Mouse (Mus musculus) gonadal fat pad, adult 2 months (tissue): Measurements from ENCODE around the gene Pif1. TPM values are rescaled to one million over a fixed set of nuclear protein-coding genes. Genes with fewer than 3 reads are reported as not detected.

Source experiments
- DNase-seq: peaks from one replicate; pipeline ENCODE4 v3.0.0-alpha.2; 2012; ENCODE audit warnings: low read depth
- polyA plus RNA-seq: library from polyadenylated mRNA; depleted of rRNA; stranded (reverse); fragments of >200 nt; gene quantifications from 2 replicates; pipeline ENCODE4 v1.2.3, GENCODE M21; 2012; rRNA removed

The Pif1 gene
- 0.19 and 0.32 TPM in 2 replicates for polyA plus RNA-seq

- DNase-seq, result no peak
These were observed at the start of gene Pif1 for GRCm38 (mm10) chr9:65586406-65587269. Gene Pif1, plus strand, starts transcription at chr9:65587160.

DNA sequence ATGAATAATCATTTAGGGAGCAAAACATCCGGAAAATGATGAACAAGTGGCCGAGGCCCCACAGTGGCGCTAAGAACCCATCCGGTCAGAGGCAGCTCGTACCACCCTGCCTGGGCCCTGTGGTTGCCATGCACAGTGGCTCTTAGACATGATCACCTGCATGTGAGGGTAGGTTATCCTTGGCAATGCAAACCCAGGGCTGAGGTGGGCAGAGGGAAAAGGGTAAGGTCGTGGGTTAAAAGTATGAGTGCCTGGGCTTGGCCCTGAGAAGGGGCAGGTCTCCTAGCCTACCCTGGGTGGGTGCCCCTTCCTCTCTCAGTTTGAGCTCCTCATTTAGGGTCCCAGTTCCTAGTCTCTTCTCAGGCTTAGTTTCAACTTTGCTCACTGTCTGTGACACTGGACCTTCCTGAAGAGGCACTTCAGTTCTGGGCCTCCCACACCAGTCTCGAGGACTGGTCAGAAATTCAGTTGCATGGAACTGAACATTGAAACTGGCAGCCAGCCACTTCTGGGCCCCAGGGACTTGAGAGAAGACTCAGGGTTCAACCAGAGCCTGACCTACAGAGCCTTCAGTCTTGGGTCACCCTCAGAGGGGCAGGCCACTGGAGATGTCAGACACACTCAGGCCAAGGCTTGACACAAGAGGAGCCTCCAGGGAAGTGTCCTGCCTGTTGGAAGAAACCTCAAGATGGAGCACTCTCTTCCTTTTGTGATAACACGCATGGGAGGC lies 48.9 kb upstream of the Pif1 start:
- DNase-seq, result no peak

- DNase-seq, result no peak
These were observed 47.3 kb upstream of the Pif1 start for GRCm38 (mm10) chr9:65539697-65540096.

DNA sequence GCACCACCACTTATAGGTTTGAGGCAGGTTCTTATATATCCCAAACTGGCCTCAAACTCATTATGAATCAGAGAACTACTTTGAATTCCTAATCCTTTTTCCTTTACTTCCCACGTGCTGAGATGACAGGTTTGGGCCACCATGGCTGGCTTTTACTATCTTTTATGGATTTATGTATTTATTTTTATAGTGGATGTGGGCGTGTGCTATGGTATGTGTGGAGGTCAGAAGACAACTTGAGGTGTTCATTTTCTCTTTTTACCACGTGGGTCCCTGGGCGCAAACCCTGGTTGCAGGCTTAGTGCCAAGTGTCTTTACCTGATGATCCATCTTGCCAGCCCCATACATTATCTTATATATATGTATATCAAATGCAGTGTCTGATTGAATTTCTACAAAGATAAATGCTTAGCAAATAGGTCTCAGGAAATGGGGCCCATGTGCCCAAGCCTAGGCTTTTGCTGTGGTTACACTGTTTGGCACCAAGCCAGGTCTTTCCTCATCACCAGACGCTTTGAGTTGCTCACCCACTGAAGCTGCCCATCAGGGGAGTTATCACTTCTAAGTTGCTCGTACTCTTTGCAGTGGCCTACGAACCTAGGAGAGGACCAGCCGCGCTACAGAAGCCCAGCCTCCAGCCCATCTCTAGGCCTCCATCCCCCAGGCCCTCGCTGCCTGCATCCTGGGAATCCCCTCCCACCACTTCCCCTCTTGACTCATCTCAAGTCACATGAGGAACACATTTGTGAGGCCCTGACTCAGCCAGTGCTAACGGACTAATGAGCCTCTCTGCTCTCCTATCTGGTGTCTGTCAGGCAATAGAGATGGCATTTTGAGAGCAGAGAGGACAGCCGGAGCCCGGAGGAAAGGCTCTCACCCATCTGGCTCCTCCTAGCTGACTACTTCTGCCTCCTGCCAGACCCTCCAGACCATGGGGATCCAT lies 45.6 kb upstream of the Pif1 start:
- no peak for DNase-seq

DNA sequence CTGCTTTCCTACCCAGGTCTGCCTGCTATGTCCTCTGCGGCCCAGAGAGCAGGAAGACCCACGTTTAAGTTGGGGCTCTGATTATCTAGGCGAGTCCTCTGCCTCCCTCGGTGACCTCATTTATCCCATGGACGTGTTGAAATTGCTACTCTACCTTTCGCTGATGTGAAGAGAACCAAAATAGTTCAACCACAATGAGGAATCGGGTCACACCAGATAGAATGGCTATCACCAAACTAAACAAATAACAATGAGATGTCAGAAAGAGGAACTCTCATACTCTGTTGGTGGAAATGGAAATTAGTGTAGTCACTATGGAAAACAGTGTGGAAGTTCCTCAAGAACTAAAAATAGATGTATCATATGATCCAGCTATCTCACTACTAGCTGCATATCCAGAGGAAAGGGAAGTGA lies 44.8 kb upstream of the Pif1 start:
- DNase-seq, result no peak

DNA sequence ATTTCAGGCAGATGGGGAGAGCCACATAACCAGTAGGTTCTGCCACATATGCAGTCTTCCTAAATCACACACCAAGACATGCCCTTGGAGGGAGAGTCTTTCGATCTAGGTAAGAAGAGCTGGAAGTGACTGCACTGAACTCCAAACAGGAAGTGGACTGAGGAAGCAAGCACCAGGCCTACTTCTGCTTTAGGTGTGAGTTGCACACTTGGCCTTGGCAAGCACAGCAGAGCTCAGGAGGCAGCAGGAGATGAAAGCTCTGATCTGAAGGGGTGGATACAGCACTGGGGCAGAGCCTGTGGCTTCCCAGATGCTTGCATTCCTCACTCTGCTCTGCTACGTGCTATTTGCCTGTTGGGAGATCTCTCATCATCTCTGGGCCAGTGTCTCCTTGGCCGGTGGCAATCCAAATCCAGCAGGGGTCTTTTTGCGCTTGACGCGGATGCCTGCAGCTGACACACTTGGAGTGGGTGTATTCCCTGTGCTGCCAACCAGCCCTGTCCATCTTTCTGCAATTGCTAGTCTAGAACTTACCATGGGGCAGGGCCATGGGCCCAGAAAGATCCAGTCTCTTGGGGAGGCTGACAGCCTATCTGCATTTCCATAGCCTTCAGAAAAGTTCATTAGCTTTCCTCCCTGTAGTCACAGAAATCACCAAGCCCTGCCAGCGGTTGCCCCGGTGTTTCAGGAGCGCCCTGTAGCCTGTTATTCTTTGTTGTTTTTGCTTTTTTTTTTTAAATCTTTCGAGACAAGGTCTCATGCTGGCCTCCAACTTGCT lies 41.1 kb upstream of the Pif1 start:
- no peak for DNase-seq

- no peak for DNase-seq
These were observed 40.6 kb upstream of the Pif1 start for GRCm38 (mm10) chr9:65546413-65546695.

GRCm38 (mm10) chr9:65547111-65547510 lies 39.8 kb upstream of the Pif1 start:
- no peak for DNase-seq

- no peak for DNase-seq
These were observed 39.1 kb upstream of the Pif1 start for GRCm38 (mm10) chr9:65547844-65548243.

DNA sequence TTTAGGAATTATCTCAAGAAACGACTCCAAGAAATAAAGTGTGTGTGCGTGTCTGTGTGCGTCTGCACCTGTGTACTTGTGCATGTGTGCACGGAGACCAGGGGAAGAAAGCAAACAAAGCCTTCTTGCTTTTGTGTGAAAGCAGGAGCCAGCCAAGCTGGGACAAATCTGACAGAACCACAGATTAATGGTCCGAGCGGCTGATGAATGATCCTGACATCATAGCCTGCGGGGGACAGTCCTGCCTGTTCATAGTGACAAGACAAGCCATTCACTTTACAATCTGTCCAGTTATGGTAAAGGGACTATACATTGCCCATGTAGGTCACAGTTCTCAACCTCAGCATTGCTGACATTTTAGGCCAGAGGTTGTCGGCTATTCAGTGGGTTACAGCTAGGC lies 38.6 kb upstream of the Pif1 start:
- no peak for DNase-seq

- no peak for DNase-seq
These were observed 37.8 kb upstream of the Pif1 start for GRCm38 (mm10) chr9:65549139-65549538.

GRCm38 (mm10) chr9:65549643-65550042 lies 37.3 kb upstream of the Pif1 start:
- DNase-seq, result no peak

DNA sequence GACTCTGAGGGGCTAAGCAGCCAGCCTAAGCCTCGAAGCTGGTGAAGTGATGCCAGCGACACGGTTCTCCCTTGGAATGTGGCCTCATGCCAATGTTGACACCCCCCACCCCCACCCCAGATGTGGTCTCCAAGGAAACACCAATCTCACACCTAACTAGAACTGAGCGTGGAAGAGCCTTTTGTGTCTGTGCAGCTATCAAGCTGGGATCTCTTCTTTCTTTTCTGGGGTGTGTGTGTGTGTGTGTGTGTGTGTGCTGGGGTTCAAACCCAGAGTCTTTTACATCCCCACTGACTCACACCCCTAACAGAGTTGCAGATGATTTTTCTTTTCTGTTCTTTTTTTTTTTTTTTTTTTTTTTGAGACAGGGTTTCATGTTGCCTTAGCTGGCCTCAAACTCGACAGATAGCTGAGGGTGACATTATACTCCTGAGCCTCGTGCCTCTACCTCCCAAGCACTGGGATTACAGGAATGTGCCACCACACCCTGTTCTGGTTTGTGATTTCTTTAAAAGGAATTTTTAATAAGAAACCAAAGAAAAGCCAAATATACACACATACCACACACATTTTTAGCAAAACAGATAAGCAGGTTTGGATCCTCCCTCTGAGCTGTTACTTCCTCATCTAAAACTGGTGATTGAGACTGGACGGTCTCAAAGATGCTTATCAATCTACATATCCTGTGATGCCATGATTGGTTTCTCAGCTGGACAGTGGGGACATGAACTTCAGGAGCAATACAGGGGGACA lies 36.7 kb upstream of the Pif1 start:
- DNase-seq, result no peak

DNA sequence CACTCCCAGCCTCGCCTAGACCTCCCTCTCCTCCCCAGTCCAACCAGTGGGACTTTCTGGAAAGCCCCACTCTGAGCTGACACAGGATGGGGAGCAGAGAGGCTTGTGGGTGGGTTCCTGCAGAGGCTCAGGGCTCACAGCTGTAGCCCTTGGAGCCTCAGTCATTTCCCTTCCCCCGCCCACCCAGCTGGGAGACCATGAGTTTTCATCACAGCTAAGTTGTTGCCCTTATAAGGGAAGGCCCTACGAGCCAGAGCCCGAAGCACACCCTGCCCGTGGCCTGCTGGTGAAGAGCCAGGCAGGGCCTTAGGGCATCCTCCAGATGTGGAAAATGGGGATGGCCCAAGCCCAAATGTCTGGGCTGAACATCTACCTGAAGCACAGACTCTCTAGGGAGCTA lies 35.9 kb upstream of the Pif1 start:
- no peak for DNase-seq

DNA sequence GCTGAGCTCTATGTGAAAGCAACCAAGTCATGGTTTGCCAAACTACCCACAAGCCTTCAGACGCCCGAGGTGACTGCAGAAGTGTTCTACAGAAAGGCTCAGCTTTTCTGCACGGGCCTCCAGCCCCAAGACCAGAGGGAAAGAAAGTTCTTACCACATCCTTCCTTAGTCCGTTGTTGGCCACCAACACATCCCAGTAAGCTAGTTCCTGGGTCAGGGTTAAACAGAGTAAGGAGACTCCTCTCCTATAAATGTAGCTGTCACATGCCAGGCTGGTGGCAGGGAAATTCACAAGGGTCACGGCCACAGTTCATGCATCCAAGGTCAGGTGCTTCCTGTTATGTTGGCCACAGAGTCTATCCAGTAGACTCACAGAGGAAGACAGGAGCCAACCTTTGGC lies 34.8 kb upstream of the Pif1 start:
- no peak for DNase-seq

DNA sequence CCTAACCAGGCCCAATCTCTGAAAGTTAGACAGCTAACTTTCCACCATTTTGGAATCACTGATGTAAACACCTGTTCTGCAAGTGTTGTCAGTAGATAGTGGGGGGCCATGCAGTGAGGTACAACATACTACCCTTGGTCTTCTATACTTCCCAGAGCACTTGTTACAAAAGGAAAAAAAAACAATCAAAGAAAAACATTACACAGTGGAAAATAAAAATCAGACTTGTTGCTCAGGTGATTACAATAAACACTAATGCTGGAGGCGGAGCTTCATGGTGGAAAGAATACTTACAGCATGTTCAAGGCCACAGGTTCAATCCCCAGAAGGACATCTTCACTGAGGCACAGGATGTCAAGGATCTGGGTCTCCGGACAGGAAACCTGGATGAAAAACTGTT lies 34.2 kb upstream of the Pif1 start:
- DNase-seq, result no peak

- DNase-seq, result no peak
These were observed 32.0 kb upstream of the Pif1 start for GRCm38 (mm10) chr9:65555001-65555405.

DNA sequence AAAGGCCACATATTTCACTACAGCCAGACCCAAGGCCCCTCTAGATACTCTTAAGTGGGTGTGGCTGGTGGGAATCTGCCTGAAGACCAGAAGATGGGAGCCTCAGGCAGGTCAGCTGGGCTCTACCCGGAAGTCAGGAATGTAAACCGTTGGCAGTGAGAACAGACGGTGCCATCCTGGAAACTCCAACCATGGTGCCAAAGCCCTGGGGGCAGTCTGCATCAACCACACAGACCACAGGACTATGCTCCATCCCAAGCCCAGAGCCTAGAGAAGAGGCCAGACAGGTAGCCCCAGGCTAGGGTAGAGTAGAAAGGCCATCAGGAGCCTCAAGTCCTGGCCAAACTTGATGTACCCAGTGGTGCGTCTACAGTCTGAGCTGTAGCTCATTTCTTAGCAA lies 31.3 kb upstream of the Pif1 start:
- DNase-seq, result no peak

GRCm38 (mm10) chr9:65556349-65556748 lies 30.6 kb upstream of the Pif1 start:
- DNase-seq, result no peak

DNA sequence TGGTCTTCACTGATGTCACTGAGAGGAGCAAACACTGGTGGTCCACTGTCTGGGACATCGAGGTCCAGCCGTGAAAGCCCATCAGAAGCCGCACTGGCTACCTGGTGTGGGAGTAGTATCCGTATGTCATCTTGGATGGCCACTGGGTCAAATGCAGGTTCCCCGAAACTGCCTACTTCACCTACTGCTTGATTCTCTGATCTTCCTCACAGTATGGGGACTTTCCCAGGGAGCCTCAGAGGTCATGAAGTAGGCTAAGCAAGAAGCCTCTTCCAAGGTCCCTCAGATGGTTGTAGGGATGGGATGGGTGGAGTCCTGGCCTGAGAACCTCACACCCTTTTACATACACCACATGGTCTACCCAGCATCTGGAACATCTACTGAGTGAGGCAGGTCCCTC lies 30.0 kb upstream of the Pif1 start:
- DNase-seq, result no peak

- DNase-seq, result no peak
These were observed 28.2 kb upstream of the Pif1 start for GRCm38 (mm10) chr9:65558806-65559205.
